Mouse (Mus musculus) neural tube, embryonic 14.5 days (tissue): ENCODE results near the gene Ogfr. TPM values are rescaled to one million over a fixed set of nuclear protein-coding genes. Genes with fewer than 3 reads are reported as not detected.

Source experiments
- ATAC-seq: fragments of 200-750 bp; cut with Nextera tagmentation; 2 replicates; pipeline ENCODE4 v1.8.0; 2017; ENCODE audit warnings: low read depth, mild to moderate bottlenecking, moderate TSS enrichment, moderate library complexity
- H3K27ac ChIP-seq: fragments of 300-500 bp; sonication (generic); 2 replicates; pipeline ENCODE4 v1.5.1; 2014; ENCODE audit warnings: low read depth, mild to moderate bottlenecking, control low read depth, low read length, moderate library complexity, mixed read lengths
- H3K27me3 ChIP-seq: fragments of 300-500 bp; sonication (generic); 2 replicates; pipeline ENCODE4 v1.6.1; 2014; ENCODE audit warnings: low read length; ENCODE audit not compliant: control insufficient read depth, insufficient read depth
- H3K36me3 ChIP-seq: fragments of 300-500 bp; sonication (generic); 2 replicates; pipeline ENCODE4 v1.6.1; 2014; ENCODE audit warnings: low read length, mixed read lengths; ENCODE audit not compliant: control insufficient read depth, insufficient read depth
- H3K4me1 ChIP-seq: fragments of 300-500 bp; sonication (generic); 2 replicates; pipeline ENCODE4 v1.6.1; 2014; ENCODE audit warnings: low read length; ENCODE audit not compliant: control insufficient read depth, insufficient read depth
- H3K4me2 ChIP-seq: fragments of 300-500 bp; sonication (generic); 2 replicates; pipeline ENCODE4 v1.6.1; 2014; ENCODE audit warnings: mild to moderate bottlenecking, low read depth, low read length, control low read depth
- H3K4me3 ChIP-seq: fragments of 300-500 bp; sonication (generic); 2 replicates; pipeline ENCODE4 v1.5.1; 2014; ENCODE audit warnings: low read depth, low read length, control low read depth, mixed read lengths
- H3K9ac ChIP-seq: fragments of 300-500 bp; sonication (generic); replicated peaks from 2 replicates; pipeline ENCODE4 v1.6.1; 2014; ENCODE audit warnings: low read depth, mild to moderate bottlenecking, control low read depth, low read length, mixed read lengths
- H3K9me3 ChIP-seq: fragments of 300-500 bp; sonication (generic); 2 replicates; pipeline ENCODE4 v1.6.1; 2016; ENCODE audit warnings: low read length; ENCODE audit not compliant: control insufficient read depth
- WGBS: fragments of 180-500 bp; shearing (Covaris S2); extraction: QIAGEN DNeasy Blood & Tissue Kit; methylation state at CpG from one replicate; pipeline ENCODE4 v1.1.7; 2014; 5-methylcytosine and 5-hydroxymethylcytosine counted together
- polyA plus RNA-seq: library from polyadenylated mRNA; unstranded; fragments of >200 nt; fragmentation: Nextera tagmentation; extraction: Ambion mirVana; gene quantifications from 2 replicates; pipeline ENCODE4 v1.2.1, GENCODE M21; 2014

Gene Ogfr
- polyA plus RNA-seq, 1 experiment from 2014 or later: 92.3 TPM

DNA sequence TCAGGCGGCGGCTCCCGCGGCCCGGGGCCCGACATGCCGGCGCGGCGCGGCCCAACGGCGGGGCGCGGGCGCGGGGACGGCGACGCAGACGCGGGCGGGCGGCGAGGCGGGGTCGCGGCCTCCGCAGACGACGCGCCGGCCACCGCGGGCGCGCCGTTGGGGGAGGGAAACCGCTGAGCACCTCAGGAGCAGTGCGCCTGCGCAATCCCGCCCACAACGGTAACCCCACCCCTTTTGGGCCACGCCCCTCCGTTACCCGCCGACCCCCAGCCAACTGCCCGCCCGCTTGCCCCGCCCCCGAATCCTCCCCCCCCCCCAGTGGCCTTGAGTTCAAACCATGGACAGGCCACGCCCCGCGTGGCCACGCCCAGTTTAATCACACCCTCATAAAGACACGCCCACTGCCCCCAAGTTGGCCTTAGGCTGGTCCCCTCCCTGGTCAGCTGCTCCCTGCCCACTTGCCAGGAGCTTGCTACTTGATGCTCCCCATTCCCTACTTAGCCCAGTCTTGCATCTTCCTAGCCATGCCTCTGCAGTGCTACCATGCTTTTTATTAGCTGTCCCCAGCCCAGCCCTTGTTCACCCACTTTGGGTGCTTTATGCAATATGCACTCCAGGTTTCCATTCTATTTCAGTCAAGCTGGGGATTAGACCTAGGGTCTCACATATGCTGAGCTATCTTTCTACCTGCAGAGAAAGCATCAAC, 53.7 kb downstream of the Ogfr start, which contains the start of gene Tcfl5:
Gene Tcfl5 (minus strand): TSS at position 154 of the 706 bp plus-strand sequence.
- no peaks in the 10 kb centered on the region for H3K4me1 ChIP-seq
- peak within 1 kb of the TSS; percentile 38 for H3K4me2 ChIP-seq
- peaks cover 6% of the 10 kb centered on the region for H3K9me3 ChIP-seq
- no peak for ATAC-seq
- 4% methylated on average over 33 of the region's 56 CpGs for WGBS
- H3K9ac ChIP-seq: no peak within 1 kb of the TSS
- no peak within 1 kb of the TSS for H3K27ac ChIP-seq
- peak within 1 kb of the TSS; percentile 29 for H3K4me3 ChIP-seq
- H3K27me3 ChIP-seq: peaks cover 27% of the 10 kb centered on the region
- no peaks in the 10 kb centered on the region for H3K36me3 ChIP-seq

GRCm38 (mm10) chr2:180643626-180644025, 54.6 kb downstream of the Ogfr start:
- H3K36me3 ChIP-seq: no peaks in the 10 kb centered on the region
- H3K4me3 ChIP-seq: no peak overlapping the region
- peaks cover 6% of the 10 kb centered on the region for H3K9me3 ChIP-seq
- no peak overlapping the region for H3K4me2 ChIP-seq
- H3K27ac ChIP-seq: no peak overlapping the region
- H3K9ac ChIP-seq: no peak overlapping the region
- no peak for ATAC-seq
- peaks cover 27% of the 10 kb centered on the region for H3K27me3 ChIP-seq
- H3K4me1 ChIP-seq: no peaks in the 10 kb centered on the region

Other genes with a start within 250 kb of the Ogfr start
- 2.0 and 2.4 TPM in 2 replicates for gene Slco4a1, start 133.0 kb upstream of the Ogfr start, polyA plus RNA-seq
- gene Ntsr1, start 89.3 kb upstream of the Ogfr start, polyA plus RNA-seq: 1.6 and 2.3 TPM in 2 replicates
- gene Mrgbp, start 7.9 kb upstream of the Ogfr start, polyA plus RNA-seq: 40.0 and 41.8 TPM in 2 replicates
- gene Col9a3, start 8.5 kb downstream of the Ogfr start, polyA plus RNA-seq: 53.2 and 55.7 TPM in 2 replicates
- gene Tcfl5, start 53.5 kb downstream of the Ogfr start, polyA plus RNA-seq: 0.53 and 0.75 TPM in 2 replicates
- 29.0 and 34.8 TPM in 2 replicates for gene Dido1, start 120.8 kb downstream of the Ogfr start, polyA plus RNA-seq
- gene Gid8, start 120.9 kb downstream of the Ogfr start, polyA plus RNA-seq: 53.3 and 56.5 TPM in 2 replicates
- 0.17 and 0.21 TPM in 2 replicates for gene Slc17a9, start 136.0 kb downstream of the Ogfr start, polyA plus RNA-seq
- gene Bhlhe23, start 187.7 kb downstream of the Ogfr start, polyA plus RNA-seq: 2.2 and 2.8 TPM in 2 replicates